In the genomic region with DNA sequence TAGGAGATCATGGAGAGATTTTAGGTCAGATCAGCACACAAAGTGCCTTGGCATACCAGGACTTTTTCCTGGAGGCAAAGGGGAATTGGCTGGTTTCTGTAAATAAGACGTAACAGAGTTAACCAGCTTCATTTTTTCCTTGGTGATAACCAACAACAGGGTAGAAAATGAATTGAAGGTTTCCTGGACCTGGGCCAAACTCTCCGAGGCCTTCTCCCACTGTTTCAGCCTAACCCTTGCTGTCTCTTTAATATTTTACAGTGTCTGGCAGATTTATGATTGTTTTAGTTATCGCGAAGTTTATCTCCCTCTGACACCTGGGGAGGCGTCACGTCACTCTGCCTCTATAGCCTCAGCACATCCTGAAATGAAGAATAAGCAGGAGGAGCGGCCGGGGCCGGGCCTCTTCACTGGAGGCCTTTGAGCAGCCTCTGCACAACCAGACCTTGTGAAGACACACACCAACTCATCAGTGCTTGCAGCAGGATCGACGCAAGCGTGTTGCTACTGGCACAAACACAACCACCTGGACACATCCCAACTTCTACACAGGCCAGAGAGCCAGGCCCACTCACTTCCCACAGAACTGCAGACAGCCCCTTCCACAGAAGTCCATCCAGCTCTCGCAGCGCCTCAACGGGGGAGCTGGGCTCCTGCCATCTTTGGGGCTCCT, we compare ENCODE assay signal across 8 mouse cellular contexts.
DNase-seq lines count a peak whose midpoint lies in the region; ATAC-seq and TF ChIP-seq lines count a peak whose summit lies in the region.

No protein-coding gene starts in this region.

- no peak for ATAC-seq in hindbrain, embryonic 14.5 days (ENCODE audit: low FRiP score)
- no peak for ATAC-seq in hindbrain, embryonic 13.5 days (ENCODE audit: low FRiP score)
- ATAC-seq in granulocyte monocyte progenitor cell, adult 5-6 weeks (replicated peaks; ENCODE audit: poor library complexity, severe bottlenecking) = no peak

- H3K4me2 ChIP-seq in hindbrain, embryonic 14.5 days (replicated peaks) = no peak overlapping the region
- H3K4me2 ChIP-seq in hindbrain, embryonic 13.5 days = no peak overlapping the region

- H3K4me3 ChIP-seq in hindbrain, embryonic 14.5 days (replicated peaks; ENCODE audit: low read length) = no peak overlapping the region
- no peak overlapping the region for H3K4me3 ChIP-seq in hindbrain, embryonic 13.5 days
- H3K4me3 ChIP-seq in thymus, adult 2 months (ENCODE audit: control insufficient read depth, insufficient read depth, low read length) = no peak overlapping the region

- H3K9ac ChIP-seq in hindbrain, embryonic 14.5 days = no peak overlapping the region
- H3K9ac ChIP-seq in hindbrain, embryonic 13.5 days = no peak overlapping the region

- H3K27me3 ChIP-seq in hindbrain, embryonic 14.5 days (ENCODE audit: control insufficient read depth, insufficient read depth, low read length) = no peaks in the 10 kb centered on the region
- H3K27me3 ChIP-seq in hindbrain, embryonic 13.5 days = 0 out of 2 replicates have a peak, but pooled peaks cover 3% of the 10 kb centered on the region
- no peaks in the 10 kb centered on the region for H3K27me3 ChIP-seq in thymus, adult 2 months (ENCODE audit: control insufficient read depth, insufficient read depth, low read length)

- H3K36me3 ChIP-seq in hindbrain, embryonic 14.5 days (replicated peaks; ENCODE audit: control insufficient read depth, insufficient read depth) = no peaks in the 10 kb centered on the region
- no peaks in the 10 kb centered on the region for H3K36me3 ChIP-seq in hindbrain, embryonic 13.5 days
- no peaks in the 10 kb centered on the region for H3K36me3 ChIP-seq in thymus, adult 2 months (ENCODE audit: control insufficient read depth, insufficient read depth, low read length)

- TF ChIP-seq POLR2A in thymus, adult 2 months (IDR thresholded peaks at IDR 0.05; ENCODE audit: control insufficient read depth, extremely low read depth, insufficient read depth, low read length, poor library complexity) = no peak

- peak; percentile 54 for DNase-seq in hindbrain, embryonic 14.5 days (ENCODE audit: low spot score)
- peak; percentile 7 for DNase-seq in urinary bladder, postnatal 14 days (ENCODE audit: low spot score)
- DNase-seq in urinary bladder, adult 18-20 months (ENCODE audit: low spot score in 2 of 2) = no peak
- DNase-seq in gonadal fat pad, adult 2 months (ENCODE audit: low read depth) = peak; percentile 58
- DNase-seq in left cerebral cortex, postnatal 14 days (ENCODE audit: low spot score in 2 of 2) = peak; percentile 13 to 16
- no peak for DNase-seq in thymus, adult 2 months

- TF ChIP-seq CTCF in thymus, adult 2 months (IDR thresholded peaks at IDR 0.05; ENCODE audit: borderline replicate concordance, control insufficient read depth, extremely low read depth, insufficient read depth, low read length, poor library complexity) = no peak

- H3K9me3 ChIP-seq in hindbrain, embryonic 14.5 days (ENCODE audit: control insufficient read depth, low read length) = no peaks in the 10 kb centered on the region
- H3K9me3 ChIP-seq in hindbrain, embryonic 13.5 days = no peaks in the 10 kb centered on the region

- intact Hi-C loops in left cerebral cortex, postnatal 14 days (cut with DNase I) = no loop called here

- no peaks in the 10 kb centered on the region for H3K4me1 ChIP-seq in hindbrain, embryonic 14.5 days (replicated peaks; ENCODE audit: control insufficient read depth, insufficient read depth, low read length)
- peaks cover 4% of the 10 kb centered on the region; the same call in 1 of the 2 replicates for H3K4me1 ChIP-seq in hindbrain, embryonic 13.5 days (replicated peaks)
- no peaks in the 10 kb centered on the region for H3K4me1 ChIP-seq in thymus, adult 2 months (replicated peaks; ENCODE audit: control insufficient read depth, insufficient read depth, low read length)

- no peak overlapping the region for H3K27ac ChIP-seq in hindbrain, embryonic 14.5 days
- no peak overlapping the region for H3K27ac ChIP-seq in hindbrain, embryonic 13.5 days
- no peak overlapping the region for H3K27ac ChIP-seq in thymus, adult 2 months (ENCODE audit: control insufficient read depth, insufficient read depth, low read length)

- WGBS in hindbrain, embryonic 14.5 days = 80% methylated on average over 15 of the region's 15 CpGs
- WGBS in hindbrain, embryonic 13.5 days = 86% methylated on average over 15 of the region's 15 CpGs
- 86% methylated on average over 15 of the region's 15 CpGs for WGBS in thymus, adult 2 months

Comparison
In these comparisons a context has a peak if more than half of its experiments do, and no peak if none do; other contexts are left out.
1. DNase-seq: peak in hindbrain, embryonic 14.5 days (single experiment), urinary bladder, postnatal 14 days (single experiment), gonadal fat pad, adult 2 months (single experiment) and left cerebral cortex, postnatal 14 days (2 of 2); none in urinary bladder, adult 18-20 months (0 of 2) and thymus, adult 2 months (single experiment).